Mouse (Mus musculus) myocyte (in vitro differentiated cells): ENCODE measurements around the gene Prnd. TPM values are rescaled to one million over a fixed set of nuclear protein-coding genes. Genes with fewer than 3 reads are reported as not detected.

Source experiments
- H3K27me3 ChIP-seq: one replicate; pipeline ENCODE4 v1.6.1; 2011; ENCODE audit not compliant: control insufficient read depth, insufficient read depth, insufficient read length
- H3K36me3 ChIP-seq: one replicate; pipeline ENCODE4 v1.6.1; 2011; ENCODE audit not compliant: control insufficient read depth, insufficient read depth
- H3K4me2 ChIP-seq: one replicate; pipeline ENCODE4 v1.6.1; 2011; ENCODE audit warnings: low read depth, control low read depth
- H3K4me3 ChIP-seq: one replicate; pipeline ENCODE4 v1.5.1; 2011; ENCODE audit warnings: mild to moderate bottlenecking, control low read depth, moderate library complexity
- H3K79me2 ChIP-seq: one replicate; pipeline ENCODE4 v1.6.1; 2011; ENCODE audit not compliant: control insufficient read depth, insufficient read depth
- H3ac ChIP-seq: one replicate; pipeline ENCODE4 v1.6.1; 2011; ENCODE audit not compliant: control insufficient read depth, insufficient read length
- CEBPB ChIP-seq: IDR thresholded peaks from 2 replicates; pipeline ENCODE4 v1.6.1; 2011; ENCODE audit warnings: mild to moderate bottlenecking, moderate library complexity; ENCODE audit not compliant: poor library complexity, insufficient read depth, severe bottlenecking
- E2F4 ChIP-seq: IDR thresholded peaks from one replicate; pipeline ENCODE4 v1.6.1; 2011; ENCODE audit warnings: mild to moderate bottlenecking, control low read depth, moderate library complexity; ENCODE audit not compliant: insufficient read depth
- MAX ChIP-seq: IDR thresholded peaks from one replicate; pipeline ENCODE4 v1.6.1; 2011; ENCODE audit warnings: low read depth, mild to moderate bottlenecking, control low read depth
- MYOD1 ChIP-seq, 3 experiments: IDR thresholded peaks; one replicate each; pipeline ENCODE4 v1.6.1; 2011; ENCODE audit warnings: control low read depth in 2 of 3, low read depth in 2 of 3, mild to moderate bottlenecking in 2 of 3, moderate library complexity in 1 of 3; ENCODE audit not compliant: insufficient read length in 2 of 3, control insufficient read depth in 1 of 3
- MYOG ChIP-seq, 3 experiments: IDR thresholded peaks; one replicate each; pipeline ENCODE4 v1.6.1; 2011; ENCODE audit warnings: control low read depth in 2 of 3, low read depth in 2 of 3, mild to moderate bottlenecking in 2 of 3; ENCODE audit not compliant: insufficient read length in 2 of 3, control insufficient read depth in 1 of 3, insufficient read depth in 1 of 3
- POLR2A ChIP-seq: IDR thresholded peaks from one replicate; pipeline ENCODE4 v1.6.1; 2011; ENCODE audit warnings: low read depth, mild to moderate bottlenecking, control low read depth, moderate library complexity; ENCODE audit not compliant: insufficient read length
- POLR2AphosphoS2 ChIP-seq: IDR thresholded peaks from one replicate; pipeline ENCODE4 v1.6.1; 2011; ENCODE audit warnings: low read depth, control low read depth; ENCODE audit not compliant: insufficient read length
- REST ChIP-seq: IDR thresholded peaks from one replicate; pipeline ENCODE4 v1.6.1; 2011; ENCODE audit warnings: mild to moderate bottlenecking, control low read depth, moderate library complexity; ENCODE audit not compliant: insufficient read depth, insufficient read length
- SRF ChIP-seq: IDR thresholded peaks from one replicate; pipeline ENCODE4 v1.6.1; 2011; ENCODE audit warnings: low read depth; ENCODE audit not compliant: control insufficient read depth, insufficient read length
- TCF12 ChIP-seq: IDR thresholded peaks from one replicate; pipeline ENCODE4 v1.6.1; 2011; ENCODE audit warnings: mild to moderate bottlenecking, control low read depth; ENCODE audit not compliant: poor library complexity, insufficient read depth, severe bottlenecking
- TCF3 ChIP-seq: IDR thresholded peaks from one replicate; pipeline ENCODE4 v1.6.1; 2011; ENCODE audit warnings: low read depth, control low read depth; ENCODE audit not compliant: insufficient read length
- USF1 ChIP-seq: IDR thresholded peaks from one replicate; pipeline ENCODE4 v1.6.1; 2011; ENCODE audit warnings: low read depth, mild to moderate bottlenecking, control low read depth, moderate library complexity
- polyA plus RNA-seq: library from polyadenylated mRNA; unstranded; fragments of >200 nt; fragmentation: generic; extraction: Trizol; gene quantifications from one replicate; pipeline ENCODE4 v1.2.1, GENCODE M21; 2012; ENCODE audit warnings: missing spikeins

Prnd gene
- polyA plus RNA-seq, 1 experiment = not detected

GRCm38 (mm10) chr2:131982546-131983196 lies 32.0 kb downstream of the Prnd start:
- no peak for TF ChIP-seq REST
- H3K4me3 ChIP-seq = no peak overlapping the region
- no peaks in the 10 kb centered on the region for H3K79me2 ChIP-seq
- H3K36me3 ChIP-seq = no peaks in the 10 kb centered on the region
- no peaks in the 10 kb centered on the region for H3K27me3 ChIP-seq
- no peak overlapping the region for H3ac ChIP-seq
- H3K4me2 ChIP-seq = no peak overlapping the region

- Histone ChIP-seq H3ac (no peak overlapping the region), H3K27me3 (no peaks in the 10 kb centered on the region), H3K79me2 (no peaks in the 10 kb centered on the region), H3K4me2 (no peak overlapping the region), H3K36me3 (no peaks in the 10 kb centered on the region), H3K4me3 (no peak overlapping the region)
- TF ChIP-seq TCF12 (no peak), POLR2AphosphoS2 (no peak), MYOD1 (IDR thresholded peaks at IDR 0.05; ENCODE audit: control insufficient read depth in 1 of 3, insufficient read length in 2 of 3, low read depth in 2 of 3) (no peak), POLR2A (no peak), TCF3 (no peak), SRF (no peak), E2F4 (no peak), REST (no peak), CEBPB (no peak), USF1 (no peak), MAX (no peak), MYOG (IDR thresholded peaks at IDR 0.05; ENCODE audit: control insufficient read depth in 1 of 3, insufficient read depth in 1 of 3, insufficient read length in 2 of 3, low read depth in 2 of 3) (no peak)
These were observed 37.3 kb downstream of the Prnd start for GRCm38 (mm10) chr2:131987950-131988349.

- TF ChIP-seq REST = no peak
- no peak for TF ChIP-seq CEBPB
- no peak for TF ChIP-seq POLR2AphosphoS2
- TF ChIP-seq SRF = no peak
- TF ChIP-seq TCF12 = no peak
- Histone ChIP-seq H3K79me2 (no peaks in the 10 kb centered on the region), H3K36me3 (no peaks in the 10 kb centered on the region), H3ac (no peak overlapping the region), H3K4me3 (no peak overlapping the region), H3K27me3 (no peaks in the 10 kb centered on the region), H3K4me2 (no peak overlapping the region)
These were observed 37.9 kb downstream of the Prnd start for GRCm38 (mm10) chr2:131988550-131988949.

- Histone ChIP-seq H3K79me2 (no peaks in the 10 kb centered on the region), H3K4me2 (no peak overlapping the region), H3K4me3 (no peak overlapping the region), H3K27me3 (no peaks in the 10 kb centered on the region), H3K36me3 (no peaks in the 10 kb centered on the region), H3ac (no peak overlapping the region)
- TF ChIP-seq SRF (no peak), TCF3 (no peak), MYOD1 (IDR thresholded peaks at IDR 0.05; ENCODE audit: control insufficient read depth in 1 of 3, insufficient read length in 2 of 3, low read depth in 2 of 3) (no peak), USF1 (no peak), TCF12 (no peak), MAX (no peak)
These were observed 41.8 kb downstream of the Prnd start for GRCm38 (mm10) chr2:131992487-131992886.

GRCm38 (mm10) chr2:131993151-131993550 lies 42.5 kb downstream of the Prnd start:
- Histone ChIP-seq H3K4me3 (no peak overlapping the region), H3K27me3 (no peaks in the 10 kb centered on the region), H3K79me2 (no peaks in the 10 kb centered on the region), H3ac (no peak overlapping the region), H3K36me3 (no peaks in the 10 kb centered on the region), H3K4me2 (no peak overlapping the region)
- TF ChIP-seq CEBPB = no peak
- TF ChIP-seq SRF = no peak
- no peak for TF ChIP-seq MYOG (IDR thresholded peaks at IDR 0.05; ENCODE audit: control insufficient read depth in 1 of 3, insufficient read depth in 1 of 3, insufficient read length in 2 of 3, low read depth in 2 of 3)
- TF ChIP-seq MAX = no peak
- TF ChIP-seq POLR2AphosphoS2 = no peak
- TF ChIP-seq POLR2A = no peak
- TF ChIP-seq REST = no peak
- TF ChIP-seq USF1 = no peak

GRCm38 (mm10) chr2:131993563-131994088 lies 43.0 kb downstream of the Prnd start:
- Histone ChIP-seq H3K79me2 (no peaks in the 10 kb centered on the region), H3K27me3 (no peaks in the 10 kb centered on the region), H3K4me2 (no peak overlapping the region), H3K36me3 (no peaks in the 10 kb centered on the region), H3K4me3 (no peak overlapping the region), H3ac (no peak overlapping the region)
- TF ChIP-seq MYOD1 (IDR thresholded peaks at IDR 0.05; ENCODE audit: control insufficient read depth in 1 of 3, insufficient read length in 2 of 3, low read depth in 2 of 3) (no peak), TCF12 (no peak), USF1 (no peak), POLR2AphosphoS2 (no peak), MAX (no peak), POLR2A (no peak), REST (no peak), E2F4 (no peak), TCF3 (no peak), MYOG (IDR thresholded peaks at IDR 0.05; ENCODE audit: control insufficient read depth in 1 of 3, insufficient read depth in 1 of 3, insufficient read length in 2 of 3, low read depth in 2 of 3) (no peak), SRF (no peak), CEBPB (no peak)
